Mouse (Mus musculus) frontal cortex, postnatal 10 days (tissue): ENCODE results near the gene Padi6.

Experiments
- DNase-seq, 2 experiments: peaks; one replicate each; pipeline ENCODE4 v3.0.0; 2022; ENCODE audit warnings: low spot score in 2 of 2, mixed read lengths in 1 of 2

The Padi6 gene

DNA sequence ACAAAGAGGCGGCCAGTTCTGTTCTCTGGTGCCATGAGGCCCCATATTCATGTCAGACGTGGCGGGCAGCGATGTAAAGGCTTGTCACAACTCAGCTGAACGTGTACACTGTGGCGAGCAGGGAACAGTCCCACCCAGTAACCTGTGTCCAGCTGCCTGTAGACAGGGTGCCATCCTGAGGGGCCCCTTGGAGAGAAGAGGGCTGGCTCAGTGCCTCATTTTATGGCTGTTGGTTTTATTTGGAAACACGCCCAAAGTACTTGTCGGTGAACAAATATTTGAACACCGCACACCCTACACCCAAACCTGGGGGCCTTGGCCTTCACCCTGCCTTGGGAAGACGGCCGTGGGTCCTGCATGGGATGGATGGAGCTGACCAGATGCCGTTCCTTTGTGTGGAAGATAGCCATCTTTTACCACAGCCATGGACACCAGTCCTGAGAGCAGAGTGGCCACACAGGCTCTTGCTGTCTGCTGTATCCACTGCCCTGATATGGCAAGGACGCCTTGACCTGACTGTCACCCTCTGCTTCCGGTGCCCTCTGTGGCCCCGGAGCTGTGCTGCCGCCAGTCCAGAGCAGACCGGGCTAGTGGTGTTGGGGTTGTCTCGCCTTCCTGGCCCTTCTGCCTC is 34.0 kb downstream of the Padi6 start:
- DNase-seq = no peak

DNA sequence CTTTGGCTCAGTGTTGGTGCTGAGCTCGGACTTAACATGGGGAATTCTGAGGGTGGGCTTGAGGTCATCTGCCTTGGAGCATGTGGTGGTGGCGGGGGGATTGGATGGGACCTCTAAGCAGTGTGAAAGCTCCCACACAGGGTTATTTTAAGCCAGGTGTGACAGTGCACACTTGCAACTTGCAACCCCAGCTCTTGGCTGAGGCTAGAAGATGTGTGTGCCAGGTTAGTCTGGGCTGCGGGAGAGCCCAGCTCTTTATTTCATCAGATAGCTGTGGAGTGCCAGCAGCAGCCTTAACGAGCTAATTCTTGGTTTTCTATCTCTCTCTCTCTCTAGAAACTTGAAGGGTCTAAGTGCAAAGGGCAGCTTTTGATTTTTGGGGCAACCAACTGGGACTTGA is 34.8 kb downstream of the Padi6 start:
- no peak for DNase-seq

DNA sequence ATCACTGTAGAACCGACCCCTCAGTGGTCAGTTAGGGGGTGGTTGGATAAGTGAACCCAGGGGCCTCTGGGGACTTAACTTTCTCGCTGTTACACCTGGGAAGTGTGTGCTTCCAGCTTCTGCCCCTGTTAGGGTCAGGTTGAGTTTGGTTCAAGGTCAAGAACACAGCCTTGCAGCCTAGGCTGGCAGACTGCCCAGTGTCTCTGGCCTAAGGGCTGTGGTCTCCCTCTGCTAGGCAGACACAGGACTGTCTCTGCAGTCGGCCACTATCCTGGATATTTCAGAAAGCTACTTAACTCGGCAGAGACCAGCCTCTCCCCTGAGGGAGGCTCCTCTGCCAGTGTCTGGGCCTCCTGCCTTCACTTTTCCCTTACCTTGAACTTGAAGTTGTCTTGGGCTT is 38.3 kb downstream of the Padi6 start:
- no peak for DNase-seq

DNA sequence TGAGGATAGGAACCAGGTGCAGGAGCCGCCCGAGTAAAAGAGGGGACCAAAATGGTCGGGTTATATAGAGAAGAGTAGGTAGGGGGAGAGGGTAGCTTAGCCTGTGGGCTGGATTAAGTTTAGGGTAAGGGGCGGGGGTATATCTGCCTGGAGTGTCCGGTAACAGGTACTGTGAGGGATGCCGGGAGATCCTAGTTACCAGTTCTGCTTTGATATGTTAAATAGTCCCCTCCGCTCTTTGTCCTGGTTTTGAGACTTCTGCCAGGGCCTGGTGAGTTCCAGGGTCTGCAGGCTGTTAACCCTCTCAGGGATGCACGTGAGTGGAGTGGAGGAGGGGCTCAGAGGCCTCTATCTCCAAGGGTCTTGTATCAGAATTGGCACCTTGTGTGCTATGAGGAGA is 38.8 kb downstream of the Padi6 start:
- DNase-seq = no peak

DNA sequence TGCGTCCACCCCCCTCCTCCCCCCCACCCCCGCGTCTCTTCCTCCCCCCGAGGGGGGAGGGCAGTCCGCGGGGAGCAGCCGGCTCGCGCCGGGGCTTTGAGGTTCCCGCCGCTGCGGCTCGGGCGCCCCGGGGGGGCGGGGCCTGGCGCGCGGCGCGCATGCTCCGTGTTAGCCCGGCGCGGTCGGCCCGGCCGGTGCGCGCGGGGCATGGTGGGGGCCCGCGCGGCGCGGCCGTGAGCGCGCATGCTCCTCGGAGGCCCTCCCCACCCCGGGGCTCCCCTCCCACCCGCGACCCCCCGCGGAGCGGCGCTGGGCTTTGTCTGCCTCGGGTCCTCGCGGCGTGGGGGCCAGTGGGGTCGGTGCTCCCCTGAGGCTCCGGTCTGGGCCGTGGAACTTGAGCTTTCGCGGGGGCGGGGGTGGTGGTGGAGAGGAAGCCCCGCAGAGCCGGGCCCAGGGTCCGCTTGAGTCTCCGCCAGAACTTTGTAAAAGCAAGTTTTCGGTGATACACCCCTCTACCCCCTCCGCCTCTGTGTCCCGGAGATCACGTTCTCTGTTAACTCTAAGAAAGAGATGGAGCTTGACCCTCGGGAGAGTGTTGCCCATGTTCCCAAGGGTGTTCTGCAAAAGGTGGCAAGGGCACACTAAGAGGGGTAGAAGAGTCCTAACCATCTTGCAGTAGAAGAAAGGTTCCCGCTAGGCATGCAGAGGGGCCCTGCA is 39.7 kb downstream of the Padi6 start:
- peak; percentile 64 to 81 for DNase-seq

DNA sequence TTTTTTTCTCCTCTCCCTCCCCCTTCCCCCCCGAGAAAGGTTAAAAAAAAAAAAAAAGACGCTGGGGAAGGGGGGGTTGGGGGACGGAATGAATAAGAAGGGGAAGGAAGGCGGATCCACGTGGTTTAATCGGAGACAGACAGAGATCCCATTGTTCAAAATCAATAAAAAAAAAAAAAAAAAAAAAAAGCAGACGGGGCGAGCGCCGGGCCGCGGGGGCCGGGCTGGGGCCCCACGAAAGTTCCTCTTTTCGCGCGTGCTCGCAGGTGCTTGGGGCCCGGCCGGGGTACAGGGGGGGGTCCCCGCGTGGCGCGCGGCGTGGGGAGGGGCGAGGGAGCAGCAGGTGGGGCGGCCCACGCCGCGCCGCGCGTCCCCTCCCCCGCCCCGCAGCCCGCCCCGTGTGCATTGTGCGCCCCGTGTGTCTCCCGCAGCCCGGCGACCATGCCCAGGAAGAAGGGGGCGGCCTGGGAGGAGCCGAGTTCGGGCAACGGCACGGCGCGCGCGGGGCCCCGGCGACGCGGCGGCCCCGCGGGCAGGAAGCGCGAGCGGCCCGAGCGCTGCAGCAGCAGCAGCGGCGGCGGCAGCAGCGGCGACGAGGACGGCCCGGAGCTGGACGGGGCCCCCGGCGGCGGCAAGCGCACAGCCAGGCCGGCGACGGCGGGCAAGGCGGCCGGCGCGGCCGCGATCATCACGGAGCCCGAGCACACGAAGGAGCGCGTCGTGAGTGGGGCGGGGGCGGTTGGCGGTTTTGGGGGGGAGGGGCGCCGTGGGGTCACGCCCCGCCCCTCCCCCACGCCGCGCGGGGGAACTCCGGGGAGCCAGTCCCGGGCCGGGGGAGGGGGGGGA is 40.5 kb downstream of the Padi6 start:
- DNase-seq = no peak

DNA sequence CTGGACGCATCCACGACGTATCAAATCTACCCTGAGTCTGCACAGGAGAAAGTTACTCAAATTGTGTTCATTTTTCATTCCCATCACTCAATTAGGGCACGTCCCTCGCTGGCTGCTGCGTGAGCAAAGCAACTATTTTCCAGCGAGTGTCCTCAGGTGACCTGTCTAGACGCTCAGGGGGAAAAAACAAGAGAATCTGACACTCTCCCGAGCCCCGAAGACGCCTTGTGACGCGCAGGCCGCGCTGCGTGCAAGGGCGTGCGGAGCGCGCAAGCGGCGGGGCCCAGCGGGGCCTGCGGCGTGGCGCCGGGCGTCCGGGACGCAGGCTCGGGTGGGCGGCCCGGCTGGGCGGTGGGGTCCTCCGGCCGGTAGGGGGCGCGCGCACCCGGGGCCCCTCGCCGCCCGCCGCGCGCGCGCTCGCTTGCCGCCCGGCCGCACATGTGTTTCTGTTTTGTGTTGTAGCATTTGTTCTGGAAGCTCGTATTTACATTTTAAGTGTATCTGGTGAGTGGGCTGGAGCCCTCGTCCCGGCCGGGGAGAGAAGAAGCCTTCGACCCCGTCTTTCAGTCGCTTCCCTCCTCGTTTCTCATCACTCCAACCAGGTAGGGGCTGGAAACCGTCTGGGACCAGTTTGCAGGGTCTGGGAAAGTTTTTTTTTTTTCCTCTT is 41.3 kb downstream of the Padi6 start:
- peak; percentile 53 to 73 for DNase-seq

DNA sequence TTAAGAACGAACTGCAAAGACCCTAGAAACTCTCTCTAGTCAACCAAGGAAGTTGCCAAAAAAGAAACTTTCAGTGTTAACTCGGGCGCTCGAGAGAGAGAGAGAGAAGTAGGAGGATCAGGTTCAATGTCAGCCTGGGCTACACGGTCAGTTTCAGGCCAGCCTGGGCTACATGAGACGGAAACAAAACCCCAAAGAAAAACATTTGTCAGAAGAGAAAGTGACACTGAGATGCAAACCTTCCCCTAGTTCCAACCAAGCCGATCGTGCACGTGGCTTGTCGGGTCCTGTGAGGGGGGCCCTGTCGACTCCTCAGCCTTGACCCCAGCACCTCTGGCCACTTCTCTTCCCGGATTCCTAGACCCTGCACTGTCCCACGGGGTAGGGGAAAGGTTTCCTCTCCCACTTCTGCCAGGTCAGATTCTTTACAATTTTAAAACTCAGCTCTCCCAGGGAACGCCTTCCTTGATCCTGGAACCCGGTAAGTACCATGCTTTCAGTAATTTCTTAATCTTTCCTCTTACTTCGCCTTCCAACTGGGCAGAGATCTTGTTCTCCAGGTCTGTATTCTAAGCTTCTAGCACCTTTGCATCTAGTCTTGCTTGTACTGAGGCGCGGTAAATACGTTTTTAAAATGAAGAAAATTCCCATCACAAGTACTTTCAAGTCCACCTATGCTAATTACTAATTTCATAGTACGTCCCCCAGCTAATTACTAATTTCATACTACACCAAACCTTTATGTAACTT is 42.0 kb downstream of the Padi6 start, which contains the start of gene Rcc2:
Gene Rcc2 (plus strand): TSS at position 273 of the 750 bp plus-strand sequence.
- DNase-seq = no peak

DNA sequence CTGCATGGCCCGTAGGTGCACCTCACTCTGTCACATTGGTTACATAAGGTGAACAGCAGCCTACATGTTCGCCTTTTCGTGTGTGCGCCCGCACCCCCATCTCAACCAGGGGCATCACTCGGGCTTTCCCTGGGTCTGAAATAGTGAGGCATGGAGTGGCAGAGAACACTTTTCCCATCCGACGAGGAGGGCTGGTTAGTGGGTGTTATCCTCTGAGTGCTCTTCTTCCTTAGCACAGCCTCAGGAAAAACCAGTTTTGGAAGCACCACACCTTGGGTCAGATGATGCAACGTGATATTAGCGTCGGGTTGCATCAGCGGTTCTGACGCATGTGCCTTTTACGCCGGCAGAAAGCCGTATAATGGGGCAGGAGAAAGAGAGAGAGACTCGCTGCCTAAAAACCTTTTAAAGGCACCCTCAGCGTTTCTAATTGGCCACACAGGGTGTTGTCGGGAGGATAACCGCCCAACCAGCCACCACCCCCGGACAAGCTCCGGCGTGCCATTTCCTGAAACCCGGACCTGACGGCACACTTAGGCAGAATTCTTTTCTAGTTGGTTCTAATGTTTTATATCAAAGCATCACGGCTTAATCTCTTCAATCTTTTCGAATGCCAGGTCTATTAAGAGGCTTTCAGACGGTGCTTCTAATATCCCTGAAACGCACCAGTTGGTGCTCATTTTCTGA is 42.9 kb downstream of the Padi6 start:
- DNase-seq = peak in 1 of 2 experiments; percentile 45

DNA sequence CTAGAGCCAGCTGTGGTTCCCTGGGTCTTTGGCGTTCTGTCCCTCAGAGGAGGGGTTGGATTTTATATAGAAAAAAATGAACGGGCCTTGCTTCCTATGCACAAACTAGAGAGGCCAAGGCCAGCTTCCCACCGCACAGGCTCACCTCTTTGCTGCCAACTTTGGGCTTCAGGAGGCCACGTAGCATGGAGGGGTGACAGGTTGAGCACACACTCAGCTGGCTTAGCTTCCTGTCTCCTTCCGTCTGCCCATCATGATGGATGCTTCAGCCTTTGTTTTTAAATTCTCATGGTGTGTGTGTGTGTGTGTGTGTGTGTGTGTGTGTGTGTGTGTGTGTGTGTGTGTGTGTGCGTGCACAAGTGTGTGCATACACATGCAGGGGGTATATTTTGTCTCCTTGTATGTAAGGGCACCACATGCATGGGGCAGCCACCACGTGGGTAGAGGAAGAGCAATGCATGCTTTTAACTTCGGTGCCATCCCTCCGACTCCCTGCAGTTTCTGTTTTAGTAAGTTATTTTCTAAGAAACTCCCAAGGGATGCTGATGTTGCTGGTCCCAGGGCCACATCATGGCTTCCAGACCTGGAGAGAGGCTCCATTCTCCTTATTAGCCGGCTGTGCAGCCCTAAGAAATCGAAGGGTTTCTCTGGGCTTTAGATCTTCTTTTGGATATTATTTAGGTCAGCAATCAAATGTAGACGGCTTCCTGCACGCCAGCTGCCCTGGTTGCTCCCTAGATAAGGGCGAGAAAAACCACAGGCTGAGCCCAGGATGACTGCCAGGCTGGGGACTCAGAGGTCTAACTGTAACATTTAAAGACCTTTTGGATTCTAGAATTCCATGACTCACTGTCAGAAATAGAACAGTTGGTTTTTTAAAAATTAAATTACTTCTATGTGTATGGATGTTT is 46.5 kb downstream of the Padi6 start:
- no peak for DNase-seq

DNA sequence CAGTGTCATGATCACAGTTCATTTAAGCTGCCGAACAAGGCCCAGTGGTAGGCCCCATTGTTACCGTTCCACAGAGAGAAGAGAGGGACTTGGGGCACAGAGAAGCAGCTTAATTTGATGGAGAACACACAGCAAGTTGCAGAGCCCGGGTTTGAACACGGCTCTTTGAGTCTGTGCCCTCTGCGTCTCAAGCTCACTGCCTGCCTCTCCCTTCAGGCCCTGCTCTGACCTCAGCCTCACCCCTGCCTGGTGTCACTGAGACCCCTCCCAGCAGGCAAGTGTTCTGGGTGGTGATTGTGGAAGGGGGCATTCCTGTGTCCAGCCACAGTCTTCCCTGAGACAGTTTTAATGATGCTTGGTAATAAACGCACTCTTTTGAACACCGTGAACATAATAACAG is 47.3 kb downstream of the Padi6 start:
- DNase-seq = no peak

DNA sequence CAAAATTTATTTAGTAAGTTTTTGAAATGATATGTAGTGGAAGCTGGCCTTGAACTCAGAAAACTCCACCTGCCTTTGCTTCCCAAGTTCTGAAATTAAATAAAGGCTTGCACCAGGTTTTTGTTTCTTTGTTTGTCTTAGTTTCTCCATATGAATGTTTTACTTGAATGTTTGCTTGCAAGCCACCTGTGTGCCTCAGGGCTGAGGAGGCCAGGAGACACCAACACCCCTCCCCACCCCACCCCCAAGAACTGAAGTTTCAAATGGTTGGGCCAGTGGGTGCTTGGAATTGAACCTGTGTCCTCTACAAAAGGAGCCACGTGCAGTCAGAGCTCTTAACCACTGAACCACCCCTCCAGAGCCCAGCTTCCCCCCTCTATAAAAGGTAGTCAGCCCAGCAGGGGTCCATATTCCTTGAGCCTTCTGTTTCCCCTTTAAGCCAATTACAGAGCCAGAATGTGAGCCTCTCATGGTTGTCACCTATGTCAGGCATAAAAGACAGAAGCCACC is 47.8 kb downstream of the Padi6 start:
- no peak for DNase-seq

DNA sequence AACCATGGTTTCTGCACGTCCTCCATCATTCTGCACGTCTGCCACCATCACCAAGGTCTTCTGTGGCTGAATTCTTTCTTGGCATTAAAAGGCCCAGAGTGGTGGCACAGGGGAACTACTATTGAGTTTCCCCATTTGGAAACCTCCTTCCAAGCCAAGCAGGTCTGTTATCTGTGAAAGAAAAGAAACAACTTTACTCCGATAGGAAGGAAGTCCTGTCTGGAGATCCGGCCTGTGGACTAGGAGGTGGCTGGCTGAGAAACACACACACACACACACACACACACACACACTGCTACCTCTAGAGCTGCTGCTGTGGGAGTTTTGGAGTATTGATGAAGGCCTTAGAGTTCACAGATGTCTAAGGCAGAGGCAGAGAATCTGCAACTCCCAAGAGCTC is 48.9 kb downstream of the Padi6 start:
- no peak for DNase-seq

DNA sequence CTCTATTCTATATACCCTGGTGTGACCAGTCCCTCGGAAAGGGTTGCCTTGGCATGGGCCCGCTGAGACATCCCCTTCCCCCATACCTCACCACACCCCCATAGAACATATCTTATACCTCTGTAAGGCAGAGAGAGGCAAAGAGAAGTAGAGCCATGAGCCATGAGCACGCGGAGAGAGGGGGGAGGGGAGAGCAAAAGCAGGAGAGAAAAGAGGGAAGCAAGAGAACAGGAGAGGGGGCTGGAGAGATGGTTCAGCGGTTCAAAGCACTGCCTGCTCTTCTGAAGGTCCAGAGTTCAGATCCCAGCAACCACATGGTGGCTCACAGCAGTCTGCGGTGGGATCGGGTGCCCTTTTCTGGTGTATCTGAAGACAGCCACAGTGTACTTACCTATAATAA is 51.0 kb downstream of the Padi6 start:
- DNase-seq = no peak

DNA sequence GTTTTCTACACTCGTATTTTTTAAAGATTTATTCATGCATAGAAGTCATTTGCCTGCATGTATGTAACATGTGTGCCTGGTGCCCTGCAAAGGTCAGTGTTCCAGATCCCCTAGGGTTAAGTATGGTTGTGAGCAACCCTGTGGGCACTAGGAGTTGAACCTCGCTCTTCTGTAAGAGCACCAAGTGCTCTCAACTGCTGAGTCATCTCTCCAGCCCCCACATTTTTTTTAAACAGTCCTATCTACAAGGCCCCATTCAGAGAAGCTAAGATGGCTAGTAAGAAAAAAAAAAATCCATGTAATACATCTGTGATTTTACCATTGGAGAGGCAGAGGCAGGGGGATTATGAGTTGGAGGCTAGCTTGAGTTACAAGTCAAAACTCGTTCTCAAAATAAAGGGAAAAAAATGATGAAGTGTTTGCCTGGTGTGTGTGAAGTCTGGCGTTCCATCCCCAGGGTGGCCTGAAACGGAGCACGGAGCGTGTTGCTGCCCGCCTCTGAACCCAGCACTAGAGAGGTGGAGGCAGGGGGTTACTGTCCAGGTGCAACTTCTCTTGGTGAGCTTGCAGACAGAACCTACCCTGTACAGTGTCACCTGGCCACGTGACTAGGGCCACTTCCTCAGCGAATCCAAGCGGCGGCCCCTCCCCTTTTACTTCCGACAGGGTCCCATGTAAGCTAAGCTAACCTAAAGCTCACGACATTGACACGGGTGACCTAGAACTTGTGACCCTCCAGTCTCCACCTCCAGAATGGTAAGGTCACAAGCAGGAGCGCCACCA is 52.4 kb downstream of the Padi6 start:
- no peak for DNase-seq

DNA sequence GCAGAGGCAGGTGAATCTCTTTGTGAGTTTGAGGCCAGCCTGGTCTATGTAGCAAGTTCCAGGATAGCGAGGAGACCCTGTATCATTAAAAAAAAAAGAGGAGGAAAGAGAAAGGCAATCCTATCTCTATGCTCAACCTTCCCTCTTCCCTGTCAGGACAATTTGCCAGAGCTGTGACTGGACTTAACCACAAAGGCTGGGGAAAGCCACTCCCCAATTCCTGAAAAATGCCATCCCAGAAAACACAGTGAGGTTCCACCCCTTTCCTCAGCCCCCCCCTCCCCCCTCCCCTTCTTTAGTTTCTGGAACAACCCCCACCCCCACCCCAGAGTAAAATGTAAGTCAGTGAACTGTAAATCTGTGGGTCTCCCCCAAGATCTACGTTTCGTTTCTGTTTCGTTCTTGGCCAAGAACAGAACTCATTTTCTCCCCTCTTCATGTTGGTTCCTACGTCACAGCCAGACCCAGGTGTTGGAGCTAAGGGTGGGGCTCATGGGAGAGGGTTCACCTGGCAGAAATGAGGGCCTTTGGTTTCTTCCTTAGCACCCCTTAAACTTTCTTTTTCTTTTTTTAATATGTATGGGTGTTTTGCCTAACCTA is 53.5 kb downstream of the Padi6 start:
- no peak for DNase-seq

DNA sequence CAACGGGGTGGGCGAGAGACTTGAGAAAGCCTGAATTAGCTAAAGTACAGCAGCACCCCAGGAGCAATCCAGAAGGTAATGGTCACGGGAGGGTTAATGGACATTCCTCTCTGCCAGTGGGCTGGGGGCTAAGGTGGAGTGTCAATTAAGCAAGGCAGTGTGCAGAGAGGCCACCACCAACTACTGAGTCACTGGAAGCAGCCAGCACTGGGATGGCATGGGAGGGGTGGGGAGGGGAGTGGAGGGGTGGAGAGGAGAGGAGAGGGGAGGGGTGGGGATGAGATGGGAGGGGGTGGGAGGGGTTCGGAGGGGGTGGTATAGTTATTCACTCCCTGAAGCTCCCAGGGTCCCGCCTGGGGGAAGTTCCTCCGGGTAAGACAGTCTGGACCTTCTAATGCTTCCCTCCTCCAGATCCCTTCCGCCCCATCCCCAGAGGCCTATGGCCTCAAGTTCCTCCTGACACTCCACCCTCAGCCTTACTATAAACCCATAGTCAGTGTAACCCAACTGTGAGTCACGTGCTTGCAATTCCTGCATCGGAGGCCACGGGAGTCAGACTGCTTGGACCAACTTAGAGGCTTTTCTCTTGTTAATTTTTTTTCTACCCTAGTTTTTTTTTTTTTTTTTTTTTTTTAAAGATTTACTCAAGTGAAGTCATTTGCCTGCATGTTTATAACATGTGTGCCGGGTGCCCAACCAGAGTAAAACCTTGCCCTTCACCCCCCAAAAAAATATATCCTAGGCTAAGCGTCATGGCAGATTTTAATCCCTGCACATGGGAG is 54.2 kb downstream of the Padi6 start:
- DNase-seq = no peak
